Mouse (Mus musculus) cerebellum, adult 18-20 months (tissue): ENCODE data around the gene Gm9970.

ENCODE experiments used
- DNase-seq, 2 experiments: peaks; one replicate each; pipeline ENCODE4 v3.0.0; 2021

Gm9970 gene

GRCm38 (mm10) chr5:31194486-31195485 lies 46.2 kb downstream of the Gm9970 start:
- no peak for DNase-seq

- no peak for DNase-seq
These were observed 47.3 kb downstream of the Gm9970 start for GRCm38 (mm10) chr5:31193631-31194281.

DNA sequence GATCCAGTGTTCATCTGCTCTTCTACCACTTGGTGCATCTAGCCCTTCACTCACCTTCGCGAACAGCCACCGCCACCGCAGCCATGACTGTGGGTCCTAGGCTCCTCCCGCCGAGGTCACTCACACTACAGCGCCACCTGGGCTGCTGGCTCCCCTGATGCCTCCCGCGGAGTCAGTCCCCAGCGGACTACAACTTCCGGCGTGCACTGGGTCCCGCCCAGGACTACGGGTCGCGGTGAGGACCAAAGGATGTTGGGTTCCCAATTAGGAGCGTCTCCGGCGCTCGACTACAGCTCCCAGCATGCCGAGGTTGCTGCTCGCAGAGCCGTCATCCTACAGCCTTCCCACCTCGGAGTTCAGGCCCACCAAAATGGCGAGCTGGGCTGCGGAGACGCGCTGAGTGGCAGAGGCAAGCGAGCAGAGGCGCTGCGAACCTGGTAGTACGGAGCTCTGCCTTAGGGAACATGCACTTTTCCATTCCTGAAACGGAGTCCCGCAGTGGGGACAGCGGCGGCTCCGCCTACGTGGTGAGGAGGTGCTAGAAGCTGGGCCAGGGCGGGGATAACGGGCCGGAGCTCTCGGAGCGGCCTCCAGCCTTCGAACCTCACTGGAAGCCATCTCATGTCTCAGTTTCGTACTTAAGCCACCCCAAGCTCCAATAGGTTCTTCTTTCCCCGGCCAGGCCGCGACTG lies 47.9 kb downstream of the Gm9970 start, which contains the start of the genes Snx17 and Eif2b4:
TSS of gene Snx17 (plus strand) at position 289 of the 692 bp plus-strand sequence.
TSS of gene Eif2b4 (minus strand) at position 492 of the 692 bp plus-strand sequence.
- peak; percentile 99 to 100 for DNase-seq

- no peak for DNase-seq
These were observed 48.7 kb downstream of the Gm9970 start for GRCm38 (mm10) chr5:31192045-31192938.
